Mouse (Mus musculus) ovary, postnatal 36 days (tissue): ENCODE results near the gene Thsd4.

Source experiments
- DNase-seq: peaks from one replicate; pipeline ENCODE4 v3.0.0; 2022; ENCODE audit warnings: low spot score, mixed read lengths

Gene Thsd4

GRCm38 (mm10) chr9:60380550-60380949 is 141.3 kb downstream of the Thsd4 start:
- DNase-seq: no peak

- DNase-seq: no peak
Measured at GRCm38 (mm10) chr9:60378235-60378634, 143.6 kb downstream of the Thsd4 start.

- no peak for DNase-seq
Measured at GRCm38 (mm10) chr9:60373161-60373737, 148.6 kb downstream of the Thsd4 start.

- no peak for DNase-seq
Measured at GRCm38 (mm10) chr9:60368516-60368915, 153.3 kb downstream of the Thsd4 start.

GRCm38 (mm10) chr9:60367617-60368305 is 154.1 kb downstream of the Thsd4 start:
- no peak for DNase-seq

GRCm38 (mm10) chr9:60364166-60364781 is 157.6 kb downstream of the Thsd4 start:
- no peak for DNase-seq

GRCm38 (mm10) chr9:60352351-60352750 is 169.5 kb downstream of the Thsd4 start:
- DNase-seq: no peak

- DNase-seq: no peak
Measured at GRCm38 (mm10) chr9:60351153-60351552, 170.7 kb downstream of the Thsd4 start.

GRCm38 (mm10) chr9:60336147-60336546 is 185.7 kb downstream of the Thsd4 start:
- no peak for DNase-seq

GRCm38 (mm10) chr9:60335455-60335854 is 186.4 kb downstream of the Thsd4 start:
- DNase-seq: no peak

GRCm38 (mm10) chr9:60329911-60330310 is 191.9 kb downstream of the Thsd4 start:
- no peak for DNase-seq

- DNase-seq: no peak
Measured at GRCm38 (mm10) chr9:60324716-60325115, 197.1 kb downstream of the Thsd4 start.

- DNase-seq: no peak
Measured at GRCm38 (mm10) chr9:60323435-60323834, 198.4 kb downstream of the Thsd4 start.

- no peak for DNase-seq
Measured at GRCm38 (mm10) chr9:60317291-60317690, 204.6 kb downstream of the Thsd4 start.

- DNase-seq: no peak
Measured at GRCm38 (mm10) chr9:60316510-60316909, 205.3 kb downstream of the Thsd4 start.

- no peak for DNase-seq
Measured at GRCm38 (mm10) chr9:60315533-60315932, 206.3 kb downstream of the Thsd4 start.

- DNase-seq: no peak
Measured at GRCm38 (mm10) chr9:60313661-60314060, 208.2 kb downstream of the Thsd4 start.

GRCm38 (mm10) chr9:60312670-60313069 is 209.2 kb downstream of the Thsd4 start:
- DNase-seq: no peak

GRCm38 (mm10) chr9:60311594-60312128 is 210.2 kb downstream of the Thsd4 start:
- no peak for DNase-seq

GRCm38 (mm10) chr9:60310741-60311317 is 211.0 kb downstream of the Thsd4 start:
- no peak for DNase-seq

- DNase-seq: peak; percentile 52
Measured at GRCm38 (mm10) chr9:60309786-60310711, 211.8 kb downstream of the Thsd4 start.

- no peak for DNase-seq
Measured at GRCm38 (mm10) chr9:60308182-60308581, 213.7 kb downstream of the Thsd4 start.
